Mouse (Mus musculus): Measurements from ENCODE around the gene Chchd1. TPM values are rescaled to one million over a fixed set of nuclear protein-coding genes. Genes with fewer than 3 reads are reported as not detected.
A peak's percentile ranks its signal among the peaks of the same experiment; 100 is the strongest.

Chchd1 gene
- total RNA-seq, 1 experiment from 2014 or later, result 43.1 TPM

- no peak for ATAC-seq (ENCODE audit: extremely low read depth, insufficient number of reproducible peaks, low FRiP score, poor library complexity, severe bottlenecking)
Observed at GRCm38 (mm10) chr14:20718443-20718842, 15.6 kb downstream of the Chchd1 start.

GRCm38 (mm10) chr14:20719767-20720166, 17.0 kb downstream of the Chchd1 start:
- no peak for ATAC-seq (ENCODE audit: extremely low read depth, insufficient number of reproducible peaks, low FRiP score, poor library complexity, severe bottlenecking)

- ATAC-seq (ENCODE audit: extremely low read depth, insufficient number of reproducible peaks, low FRiP score, poor library complexity, severe bottlenecking), result no peak
Observed at GRCm38 (mm10) chr14:20721371-20721770, 18.6 kb downstream of the Chchd1 start.

DNA sequence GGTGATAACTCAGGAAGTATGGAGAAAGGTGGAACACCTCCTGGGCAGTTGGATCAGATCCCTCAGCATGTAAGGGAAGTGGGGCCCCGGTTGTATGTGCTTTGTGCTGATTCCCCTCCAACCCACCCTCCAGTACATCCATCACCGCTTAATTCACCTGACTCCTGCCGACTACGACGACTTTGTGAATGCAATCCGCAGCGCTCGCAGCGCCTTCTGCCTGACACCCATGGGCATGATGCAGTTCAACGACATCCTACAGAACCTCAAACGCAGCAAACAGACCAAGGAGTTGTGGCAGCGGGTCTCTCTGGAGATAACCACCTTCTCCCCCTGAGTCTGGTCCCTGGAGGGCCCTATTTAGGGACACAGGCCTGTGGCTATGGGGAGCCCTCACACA, 20.2 kb downstream of the Chchd1 start:
- no peak for ATAC-seq (ENCODE audit: extremely low read depth, insufficient number of reproducible peaks, low FRiP score, poor library complexity, severe bottlenecking)

DNA sequence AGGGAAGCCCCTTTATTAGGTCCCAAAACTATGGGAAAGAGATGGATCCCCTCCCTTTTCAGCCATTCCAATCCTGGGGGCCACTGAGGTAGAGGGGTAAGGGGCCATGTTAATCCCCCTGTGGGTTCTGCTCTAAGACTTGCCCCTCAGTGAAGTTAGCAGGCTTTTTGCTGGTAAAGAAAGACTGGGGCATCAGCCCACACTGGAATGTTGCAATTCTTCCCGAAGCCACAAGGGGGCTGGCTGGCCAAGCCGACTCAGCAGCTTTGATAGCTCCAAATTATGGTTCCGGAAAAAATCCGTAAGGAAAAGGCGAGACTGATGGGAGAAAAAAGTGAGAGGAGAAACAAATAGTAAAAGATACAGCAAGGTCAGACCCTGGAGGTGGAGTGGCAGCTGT, 21.2 kb downstream of the Chchd1 start:
- no peak for ATAC-seq (ENCODE audit: extremely low read depth, insufficient number of reproducible peaks, low FRiP score, poor library complexity, severe bottlenecking)

DNA sequence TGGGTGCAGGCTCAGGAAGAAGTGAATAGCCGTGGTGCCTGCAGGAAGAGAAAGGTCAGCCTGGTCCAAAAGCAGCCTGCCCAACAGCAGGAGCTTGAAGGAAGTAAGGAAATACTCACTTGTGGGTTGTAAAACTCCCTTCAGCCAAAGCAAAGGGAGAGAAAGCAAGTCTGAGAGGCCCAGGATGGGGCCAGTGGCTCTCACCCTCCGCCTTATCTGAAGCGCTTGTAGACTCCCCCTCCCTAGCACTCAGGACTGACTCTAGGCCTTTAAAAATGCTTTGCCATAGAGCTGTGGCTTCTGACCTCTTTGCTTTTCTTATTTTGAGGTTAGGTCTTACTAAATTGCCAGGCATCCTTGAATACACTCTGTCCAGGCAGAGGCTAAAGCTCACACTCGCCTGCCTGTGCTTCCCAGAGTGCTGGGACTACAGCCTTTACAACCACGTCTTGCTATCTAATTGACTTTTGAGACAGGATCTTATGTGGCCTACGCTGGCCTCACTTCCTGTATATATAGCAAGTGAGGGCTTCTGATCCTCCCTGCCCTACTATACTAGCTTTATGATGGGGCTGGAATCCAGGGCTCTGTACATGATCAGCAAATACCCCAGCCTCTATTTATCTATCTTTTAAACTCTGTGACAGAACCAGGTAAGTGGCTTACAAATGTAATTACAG, 23.0 kb downstream of the Chchd1 start:
- no peak for ATAC-seq (ENCODE audit: extremely low read depth, insufficient number of reproducible peaks, low FRiP score, poor library complexity, severe bottlenecking)

DNA sequence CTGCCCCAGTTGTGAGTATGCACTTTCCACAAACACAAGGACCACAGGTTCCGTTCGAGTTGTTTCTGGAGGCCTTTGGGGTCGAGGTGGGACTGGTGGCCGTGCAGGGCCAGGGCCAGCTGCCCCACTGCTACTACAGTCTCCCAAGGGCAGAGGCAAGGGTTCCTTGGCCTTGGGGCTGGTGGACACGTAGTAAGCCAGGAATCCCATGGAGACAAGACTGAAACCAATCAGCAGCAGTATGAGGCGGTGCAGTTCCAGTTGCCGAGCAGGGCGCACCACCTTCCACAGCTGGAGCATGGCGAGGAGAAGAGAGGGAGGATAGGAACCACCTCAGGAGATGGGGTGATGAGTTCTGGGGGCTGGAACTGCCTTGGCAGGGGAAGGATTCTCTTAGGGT, 27.1 kb downstream of the Chchd1 start:
- no peak for ATAC-seq (ENCODE audit: extremely low read depth, insufficient number of reproducible peaks, low FRiP score, poor library complexity, severe bottlenecking)

GRCm38 (mm10) chr14:20730853-20731602, 28.2 kb downstream of the Chchd1 start:
- no peak for ATAC-seq (ENCODE audit: extremely low read depth, insufficient number of reproducible peaks, low FRiP score, poor library complexity, severe bottlenecking)

GRCm38 (mm10) chr14:20733041-20733951, 30.5 kb downstream of the Chchd1 start:
- ATAC-seq (ENCODE audit: extremely low read depth, insufficient number of reproducible peaks, low FRiP score, poor library complexity, severe bottlenecking), result no peak

- ATAC-seq (ENCODE audit: extremely low read depth, insufficient number of reproducible peaks, low FRiP score, poor library complexity, severe bottlenecking), result peak; percentile 87
Observed at GRCm38 (mm10) chr14:20733952-20734774, 31.4 kb downstream of the Chchd1 start, which contains the start of gene Ndst2. Gene Ndst2, minus strand, starts transcription at chr14:20734562.

- no peak for ATAC-seq (ENCODE audit: extremely low read depth, insufficient number of reproducible peaks, low FRiP score, poor library complexity, severe bottlenecking)
Observed at GRCm38 (mm10) chr14:20735052-20735451, 32.2 kb downstream of the Chchd1 start.

GRCm38 (mm10) chr14:20735892-20736390, 33.1 kb downstream of the Chchd1 start:
- ATAC-seq (ENCODE audit: extremely low read depth, insufficient number of reproducible peaks, low FRiP score, poor library complexity, severe bottlenecking), result no peak

GRCm38 (mm10) chr14:20737306-20737705, 34.5 kb downstream of the Chchd1 start:
- peak; percentile 20; the same call in 1 of the 2 replicates for ATAC-seq (ENCODE audit: extremely low read depth, insufficient number of reproducible peaks, low FRiP score, poor library complexity, severe bottlenecking)

DNA sequence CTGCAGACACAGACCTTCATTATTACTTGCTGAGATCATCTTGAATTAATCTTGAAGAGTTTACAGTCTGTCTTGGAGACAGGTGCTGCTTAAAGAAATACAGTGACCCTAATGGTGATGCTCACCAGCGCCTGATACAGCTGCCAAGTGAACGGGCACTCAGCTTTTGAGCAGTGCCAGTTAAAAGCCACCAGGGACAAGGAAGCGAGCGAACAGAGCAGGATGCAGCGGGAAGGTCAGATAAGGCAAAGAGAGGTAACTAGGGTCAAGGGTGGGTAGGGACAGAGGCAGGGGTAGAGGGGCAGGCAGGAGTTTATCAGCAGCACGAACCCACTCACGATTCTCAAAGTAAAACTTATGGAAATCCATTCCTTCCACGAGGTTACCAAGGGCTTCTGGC, 35.7 kb downstream of the Chchd1 start:
- no peak for ATAC-seq (ENCODE audit: extremely low read depth, insufficient number of reproducible peaks, low FRiP score, poor library complexity, severe bottlenecking)

GRCm38 (mm10) chr14:20741301-20741700, 38.5 kb downstream of the Chchd1 start:
- no peak for ATAC-seq (ENCODE audit: extremely low read depth, insufficient number of reproducible peaks, low FRiP score, poor library complexity, severe bottlenecking)

DNA sequence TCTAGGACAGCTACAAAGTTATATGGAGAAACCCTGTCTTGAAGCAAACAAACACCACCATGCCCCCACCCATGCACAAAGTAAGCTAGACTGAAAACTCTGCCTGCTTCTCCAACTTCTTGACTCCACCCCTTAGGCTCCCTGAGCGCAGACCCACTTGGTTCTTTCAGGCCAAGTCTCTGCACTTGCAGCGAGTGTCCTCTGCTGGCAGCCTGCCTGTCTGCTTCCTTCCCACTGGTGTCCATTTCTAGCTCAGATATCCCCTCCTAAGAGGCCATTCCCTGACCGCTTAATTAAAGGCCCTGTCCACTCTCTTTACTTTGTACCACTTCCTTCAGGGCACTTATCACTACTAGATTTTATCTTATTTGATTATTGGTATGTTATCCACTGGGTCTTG, 40.8 kb downstream of the Chchd1 start:
- no peak for ATAC-seq (ENCODE audit: extremely low read depth, insufficient number of reproducible peaks, low FRiP score, poor library complexity, severe bottlenecking)

DNA sequence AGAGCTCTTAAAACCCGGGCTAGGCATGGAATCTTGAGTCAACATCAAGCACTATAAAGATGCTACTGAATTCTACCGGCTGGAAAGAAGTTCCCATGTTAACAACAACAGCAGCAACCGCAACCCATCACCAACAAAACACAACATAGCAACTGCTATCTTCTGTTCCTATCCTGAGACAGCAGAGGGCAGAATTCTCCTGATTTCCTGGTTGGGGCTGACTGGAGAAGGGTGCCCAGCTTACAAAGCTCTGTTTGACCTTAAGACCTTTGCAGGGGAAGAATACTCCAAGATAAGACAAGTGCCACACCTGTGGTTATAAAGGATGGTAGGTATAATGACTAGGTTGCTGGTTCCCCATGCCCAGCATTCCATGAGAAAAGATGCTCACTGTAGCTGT, 44.1 kb downstream of the Chchd1 start:
- ATAC-seq (ENCODE audit: extremely low read depth, insufficient number of reproducible peaks, low FRiP score, poor library complexity, severe bottlenecking), result no peak

- no peak for ATAC-seq (ENCODE audit: extremely low read depth, insufficient number of reproducible peaks, low FRiP score, poor library complexity, severe bottlenecking)
Observed at GRCm38 (mm10) chr14:20748388-20748787, 45.6 kb downstream of the Chchd1 start.
